ENCODE assay signal across 7 mouse cellular contexts in the genomic region with DNA sequence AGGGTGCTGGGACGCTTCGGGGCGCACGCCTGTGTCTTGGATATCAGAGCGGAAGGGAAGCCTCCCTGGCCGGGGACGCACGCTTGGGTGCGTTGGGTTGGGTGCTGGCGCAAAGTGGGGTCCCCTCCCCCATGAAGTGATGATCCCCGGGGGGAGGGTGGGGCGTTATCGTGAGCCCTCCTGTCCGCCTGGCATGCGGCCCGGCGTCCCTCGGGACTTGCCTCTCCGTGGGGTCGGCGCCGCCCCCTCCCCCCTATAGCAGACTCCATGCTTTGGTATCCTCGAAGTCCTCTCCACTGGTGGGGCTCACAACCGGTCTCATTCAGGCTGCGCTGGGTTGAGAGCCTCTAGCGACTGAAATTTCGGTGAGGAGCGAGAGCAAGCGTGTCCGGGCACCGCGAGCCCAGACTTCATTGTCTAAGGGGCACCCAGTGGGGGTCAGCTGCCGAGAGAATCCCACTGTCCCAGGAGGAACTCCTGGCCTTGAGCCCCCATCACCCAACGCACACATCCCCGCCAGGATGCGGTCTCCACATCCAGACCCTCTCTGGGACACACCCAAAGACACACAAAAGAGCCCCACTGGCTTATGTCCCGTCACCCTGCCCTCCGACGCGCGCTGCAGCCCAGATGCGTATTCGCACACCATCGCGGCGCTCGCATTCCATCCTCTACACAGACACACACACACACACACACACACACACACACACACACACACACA. TPM values are rescaled to one million over a fixed set of nuclear protein-coding genes. Genes with fewer than 3 reads are reported as not detected.
A peak's percentile ranks its signal among the peaks of the same experiment; 100 is the strongest.
DNase-seq lines count a peak whose midpoint lies in the region; ATAC-seq and TF ChIP-seq lines count a peak whose summit lies in the region.

No protein-coding gene starts in this region.

- peaks cover 98% of the 10 kb centered on the region for H3K27me3 ChIP-seq in lung, embryonic 14.5 days (ENCODE audit: insufficient read depth, low read length)
- peaks cover 98% of the 10 kb centered on the region for H3K27me3 ChIP-seq in forebrain, embryonic 11.5 days (ENCODE audit: control insufficient read depth, insufficient read depth, low read length)
- H3K27me3 ChIP-seq in limb, embryonic 14.5 days (ENCODE audit: control insufficient read depth, insufficient read depth, low read length) = peaks cover 61% of the 10 kb centered on the region
- H3K27me3 ChIP-seq in stomach, embryonic 16.5 days (ENCODE audit: control insufficient read depth, insufficient read depth, low read length) = peaks cover 97% of the 10 kb centered on the region
- H3K27me3 ChIP-seq in cerebellum, adult 2 months (ENCODE audit: control insufficient read depth, insufficient read depth, low read length) = peaks cover 1% of the 10 kb centered on the region; the same call in 1 of the 2 replicates

- H3K4me2 ChIP-seq in lung, embryonic 14.5 days = peak overlapping the region; percentile 82
- H3K4me2 ChIP-seq in forebrain, embryonic 11.5 days (ENCODE audit: low read depth, low read length, severe bottlenecking) = peak overlapping the region; percentile 42
- H3K4me2 ChIP-seq in limb, embryonic 14.5 days (replicated peaks; ENCODE audit: low read depth, low read length, severe bottlenecking) = peak overlapping the region; percentile 91
- H3K4me2 ChIP-seq in stomach, embryonic 16.5 days (ENCODE audit: low read depth, low read length) = peak overlapping the region; percentile 94

- TF ChIP-seq POLR2A in limb, embryonic 14.5 days (IDR thresholded peaks at IDR 0.05; ENCODE audit: borderline replicate concordance, extremely low read depth, insufficient read depth, insufficient read length) = no peak
- no peak for TF ChIP-seq POLR2A in cerebellum, adult 2 months (IDR thresholded peaks at IDR 0.05; ENCODE audit: borderline replicate concordance, insufficient read depth, low read length)

- 1% methylated on average over 47 of the region's 47 CpGs for WGBS in lung, embryonic 14.5 days
- 2% methylated on average over 47 of the region's 47 CpGs for WGBS in forebrain, embryonic 11.5 days
- WGBS in limb, embryonic 14.5 days = 2% methylated on average over 46 of the region's 47 CpGs
- WGBS in stomach, embryonic 16.5 days = 2% methylated on average over 47 of the region's 47 CpGs
- WGBS in cerebellum, adult 2 months = 2% methylated on average over 47 of the region's 47 CpGs

- no peaks in the 10 kb centered on the region for H3K36me3 ChIP-seq in lung, embryonic 14.5 days (ENCODE audit: insufficient read depth)
- no peaks in the 10 kb centered on the region for H3K36me3 ChIP-seq in forebrain, embryonic 11.5 days (ENCODE audit: control insufficient read depth, insufficient read depth, low read length)
- no peaks in the 10 kb centered on the region for H3K36me3 ChIP-seq in limb, embryonic 14.5 days (ENCODE audit: control insufficient read depth, insufficient read depth, low read length)
- H3K36me3 ChIP-seq in stomach, embryonic 16.5 days (ENCODE audit: control insufficient read depth, insufficient read depth, low read length) = no peaks in the 10 kb centered on the region

- no peak for TF ChIP-seq CTCF in lung, embryonic 14.5 days (IDR thresholded peaks at IDR 0.05; ENCODE audit: low read depth)
- TF ChIP-seq CTCF in cerebellum, adult 2 months (IDR thresholded peaks at IDR 0.05; ENCODE audit: borderline replicate concordance, insufficient read depth, low read depth, low read length) = no peak

- no peak for DNase-seq in lung, embryonic 14.5 days
- no peak for DNase-seq in lung, adult 18-20 months
- DNase-seq in forebrain, embryonic 11.5 days (ENCODE audit: low spot score) = no peak
- DNase-seq in limb, embryonic 14.5 days (ENCODE audit: low spot score) = no peak
- no peak for DNase-seq in cerebellum, adult 2 months
- DNase-seq in testis, postnatal 10 days (ENCODE audit: low spot score) = no peak

- H3K4me1 ChIP-seq in lung, embryonic 14.5 days (ENCODE audit: insufficient read depth) = peaks cover 7% of the 10 kb centered on the region; the same call in 1 of the 2 replicates
- H3K4me1 ChIP-seq in forebrain, embryonic 11.5 days (replicated peaks; ENCODE audit: control insufficient read depth, insufficient read depth, low read length) = peaks cover 17% of the 10 kb centered on the region
- H3K4me1 ChIP-seq in limb, embryonic 14.5 days (ENCODE audit: control insufficient read depth, insufficient read depth, low read length) = peaks cover 65% of the 10 kb centered on the region
- peaks cover 29% of the 10 kb centered on the region for H3K4me1 ChIP-seq in stomach, embryonic 16.5 days (ENCODE audit: control insufficient read depth, insufficient read depth, low read length)
- H3K4me1 ChIP-seq in cerebellum, adult 2 months (ENCODE audit: control insufficient read depth, insufficient read depth, low read length) = peaks cover 13% of the 10 kb centered on the region

- 0 out of 2 replicates have a peak, but pooled peaks have one; percentile 1 for ATAC-seq in lung, embryonic 14.5 days (ENCODE audit: insufficient read depth)
- ATAC-seq in forebrain, embryonic 11.5 days (replicated peaks; ENCODE audit: low FRiP score) = no peak
- no peak for ATAC-seq in limb, embryonic 14.5 days (ENCODE audit: low FRiP score, low read depth)
- ATAC-seq in stomach, embryonic 16.5 days (ENCODE audit: insufficient read depth, low FRiP score) = no peak

- H3K9me3 ChIP-seq in lung, embryonic 14.5 days (ENCODE audit: low read depth, low read length) = no peaks in the 10 kb centered on the region
- H3K9me3 ChIP-seq in forebrain, embryonic 11.5 days (ENCODE audit: control insufficient read depth, low read length) = no peaks in the 10 kb centered on the region
- H3K9me3 ChIP-seq in limb, embryonic 14.5 days (ENCODE audit: control insufficient read depth, low read length) = no peaks in the 10 kb centered on the region
- H3K9me3 ChIP-seq in stomach, embryonic 16.5 days (replicated peaks; ENCODE audit: control insufficient read depth, low read length) = no peaks in the 10 kb centered on the region

- H3K9ac ChIP-seq in lung, embryonic 14.5 days = peak overlapping the region; percentile 54
- no peak overlapping the region for H3K9ac ChIP-seq in forebrain, embryonic 11.5 days (ENCODE audit: low read length)
- peak overlapping the region; percentile 62 for H3K9ac ChIP-seq in limb, embryonic 14.5 days (ENCODE audit: low read depth, low read length, severe bottlenecking)
- H3K9ac ChIP-seq in stomach, embryonic 16.5 days (ENCODE audit: low read length) = peak overlapping the region; percentile 66; the same call in 1 of the 2 replicates

- H3K4me3 ChIP-seq in lung, embryonic 14.5 days (ENCODE audit: low read depth, low read length) = peak overlapping the region; percentile 50
- peak overlapping the region; percentile 29; the same call in 1 of the 2 replicates for H3K4me3 ChIP-seq in forebrain, embryonic 11.5 days (ENCODE audit: low read depth, low read length)
- peak overlapping the region; percentile 55 for H3K4me3 ChIP-seq in limb, embryonic 14.5 days (replicated peaks; ENCODE audit: low read length)
- H3K4me3 ChIP-seq in stomach, embryonic 16.5 days (replicated peaks; ENCODE audit: low read length) = peak overlapping the region; percentile 48
- no peak overlapping the region for H3K4me3 ChIP-seq in cerebellum, adult 2 months (replicated peaks; ENCODE audit: insufficient read depth, low read depth, low read length)

- H3K27ac ChIP-seq in lung, embryonic 14.5 days (ENCODE audit: low read depth) = peak overlapping the region; percentile 59; the same call in 1 of the 2 replicates
- no peak overlapping the region for H3K27ac ChIP-seq in forebrain, embryonic 11.5 days (ENCODE audit: low read depth, low read length)
- H3K27ac ChIP-seq in limb, embryonic 14.5 days (replicated peaks; ENCODE audit: low read depth, low read length) = peak overlapping the region; percentile 73
- no peak overlapping the region for H3K27ac ChIP-seq in stomach, embryonic 16.5 days (ENCODE audit: low read length)
- H3K27ac ChIP-seq in cerebellum, adult 2 months (ENCODE audit: insufficient read depth, low read length) = no peak overlapping the region

RNA-seq across cellular contexts. Expression of a gene that starts 0.9 kb away (rescaled TPM):
- polyA plus RNA-seq in lung, embryonic 14.5 days (2014; fragmentation: Nextera tagmentation; extraction: Ambion mirVana) = 151 and 165 TPM in 2 replicates
- 4.9 and 10.9 TPM in 2 replicates for polyA plus RNA-seq in forebrain, embryonic 11.5 days (2014; fragmentation: Nextera tagmentation; extraction: Ambion mirVana)
- polyA plus RNA-seq in limb, embryonic 14.5 days (2012; rRNA removed) = 98.9 and 127 TPM in 2 replicates
- 91.5 and 103 TPM in 2 replicates for polyA plus RNA-seq in limb, embryonic 14.5 days (2014; fragmentation: Nextera tagmentation; extraction: Ambion mirVana)
- 3.4 and 4.9 TPM in 2 replicates for polyA plus RNA-seq in stomach, embryonic 16.5 days (2015; fragmentation: Nextera tagmentation; extraction: Ambion mirVana)
- polyA plus RNA-seq in cerebellum, adult 2 months (2012; rRNA removed) = 3.8 and 4.0 TPM in 2 replicates

RNA-seq across cellular contexts. Expression of a gene that starts 6.7 kb away (rescaled TPM):
- 6.7 and 8.3 TPM in 2 replicates for polyA plus RNA-seq in lung, embryonic 14.5 days (2014; fragmentation: Nextera tagmentation; extraction: Ambion mirVana)
- 10.4 and 10.6 TPM in 2 replicates for polyA plus RNA-seq in forebrain, embryonic 11.5 days (2014; fragmentation: Nextera tagmentation; extraction: Ambion mirVana)
- 13.1 and 17.7 TPM in 2 replicates for polyA plus RNA-seq in limb, embryonic 14.5 days (2012; rRNA removed)
- polyA plus RNA-seq in limb, embryonic 14.5 days (2014; fragmentation: Nextera tagmentation; extraction: Ambion mirVana) = 15.7 and 17.5 TPM in 2 replicates
- polyA plus RNA-seq in stomach, embryonic 16.5 days (2015; fragmentation: Nextera tagmentation; extraction: Ambion mirVana) = 2.8 and 4.3 TPM in 2 replicates
- polyA plus RNA-seq in cerebellum, adult 2 months (2012; rRNA removed) = 524 and 552 TPM in 2 replicates

RNA-seq across cellular contexts. Expression of a gene that starts 12.7 kb away (rescaled TPM):
- polyA plus RNA-seq in lung, embryonic 14.5 days (2014; fragmentation: Nextera tagmentation; extraction: Ambion mirVana) = 113 and 126 TPM in 2 replicates
- 113 and 123 TPM in 2 replicates for polyA plus RNA-seq in forebrain, embryonic 11.5 days (2014; fragmentation: Nextera tagmentation; extraction: Ambion mirVana)
- polyA plus RNA-seq in limb, embryonic 14.5 days (2012; rRNA removed) = 154 and 175 TPM in 2 replicates
- polyA plus RNA-seq in limb, embryonic 14.5 days (2014; fragmentation: Nextera tagmentation; extraction: Ambion mirVana) = 152 and 156 TPM in 2 replicates
- polyA plus RNA-seq in stomach, embryonic 16.5 days (2015; fragmentation: Nextera tagmentation; extraction: Ambion mirVana) = 118 and 125 TPM in 2 replicates
- polyA plus RNA-seq in cerebellum, adult 2 months (2012; rRNA removed) = 184 and 189 TPM in 2 replicates

RNA-seq across cellular contexts. Expression of a gene that starts 16.7 kb away (rescaled TPM):
- polyA plus RNA-seq in lung, embryonic 14.5 days (2014; fragmentation: Nextera tagmentation; extraction: Ambion mirVana) = 964 and 1,036 TPM in 2 replicates
- polyA plus RNA-seq in forebrain, embryonic 11.5 days (2014; fragmentation: Nextera tagmentation; extraction: Ambion mirVana) = 715 TPM in 2 replicates
- polyA plus RNA-seq in limb, embryonic 14.5 days (2012; rRNA removed) = 1,215 and 1,844 TPM in 2 replicates
- 1,031 and 1,113 TPM in 2 replicates for polyA plus RNA-seq in limb, embryonic 14.5 days (2014; fragmentation: Nextera tagmentation; extraction: Ambion mirVana)
- 719 and 930 TPM in 2 replicates for polyA plus RNA-seq in stomach, embryonic 16.5 days (2015; fragmentation: Nextera tagmentation; extraction: Ambion mirVana)
- polyA plus RNA-seq in cerebellum, adult 2 months (2012; rRNA removed) = 920 and 977 TPM in 2 replicates

RNA-seq across cellular contexts. Expression of a gene that starts 17.1 kb away (rescaled TPM):
- polyA plus RNA-seq in lung, embryonic 14.5 days (2014; fragmentation: Nextera tagmentation; extraction: Ambion mirVana) = 21.8 and 24.4 TPM in 2 replicates
- polyA plus RNA-seq in forebrain, embryonic 11.5 days (2014; fragmentation: Nextera tagmentation; extraction: Ambion mirVana) = 17.5 and 19.5 TPM in 2 replicates
- polyA plus RNA-seq in limb, embryonic 14.5 days (2012; rRNA removed) = 48.7 and 72.6 TPM in 2 replicates
- 24.2 and 28.6 TPM in 2 replicates for polyA plus RNA-seq in limb, embryonic 14.5 days (2014; fragmentation: Nextera tagmentation; extraction: Ambion mirVana)
- 24.2 and 24.9 TPM in 2 replicates for polyA plus RNA-seq in stomach, embryonic 16.5 days (2015; fragmentation: Nextera tagmentation; extraction: Ambion mirVana)
- polyA plus RNA-seq in cerebellum, adult 2 months (2012; rRNA removed) = 62.4 and 68.5 TPM in 2 replicates

Comparison
In these comparisons a context has a peak if more than half of its experiments do, and no peak if none do; other contexts are left out.
1. H3K27ac ChIP-seq: peak in lung, embryonic 14.5 days (single experiment) and limb, embryonic 14.5 days (single experiment); none in forebrain, embryonic 11.5 days (single experiment), stomach, embryonic 16.5 days (single experiment) and cerebellum, adult 2 months (single experiment).
2. H3K4me2 ChIP-seq: peak in every context shown above with its lines; median percentile 94 in stomach, embryonic 16.5 days; 91 in limb, embryonic 14.5 days; 82 in lung, embryonic 14.5 days; 42 in forebrain, embryonic 11.5 days.
3. RNA of a gene that starts 6.7 kb away (polyA plus RNA-seq): 524 to 552 TPM in cerebellum, adult 2 months; 13.1 to 17.7 TPM in limb, embryonic 14.5 days, 10.4 to 10.6 TPM in forebrain, embryonic 11.5 days, 6.7 to 8.3 TPM in lung, embryonic 14.5 days and 2.8 to 4.3 TPM in stomach, embryonic 16.5 days; every median in the first group is over 10 times any median in the second.